Mouse (Mus musculus): ENCODE results near the gene Mad1l1.
"Not testable (repeated sequence)": the region's sequence is repeated elsewhere in the genome, so short reads cannot be mapped to it uniquely, and the experiment has no call there.

The Mad1l1 gene

GRCm38 (mm10) chr5:140037587-140038233 lies 283.6 kb downstream of the Mad1l1 start:
- DNase-seq = no peak

GRCm38 (mm10) chr5:140035641-140036040 lies 285.7 kb downstream of the Mad1l1 start:
- DNase-seq = peak; percentile 59

DNA sequence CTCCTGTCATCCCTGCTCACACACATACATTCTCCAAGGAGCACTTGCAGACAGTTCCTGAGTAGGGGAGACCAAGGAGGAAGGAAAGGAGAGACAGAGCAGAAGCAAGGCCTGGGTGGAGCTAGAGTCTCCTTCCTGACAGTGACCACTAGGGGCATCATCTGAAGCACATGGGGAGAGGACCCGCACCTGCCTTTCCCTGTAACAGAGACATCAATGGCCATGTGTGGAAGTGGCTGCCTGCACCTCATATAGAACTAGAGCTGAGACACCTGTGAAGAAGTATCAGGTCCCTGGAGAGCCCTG lies 286.4 kb downstream of the Mad1l1 start:
- DNase-seq = no peak

GRCm38 (mm10) chr5:140034300-140035024 lies 286.9 kb downstream of the Mad1l1 start:
- DNase-seq = peak; percentile 70

DNA sequence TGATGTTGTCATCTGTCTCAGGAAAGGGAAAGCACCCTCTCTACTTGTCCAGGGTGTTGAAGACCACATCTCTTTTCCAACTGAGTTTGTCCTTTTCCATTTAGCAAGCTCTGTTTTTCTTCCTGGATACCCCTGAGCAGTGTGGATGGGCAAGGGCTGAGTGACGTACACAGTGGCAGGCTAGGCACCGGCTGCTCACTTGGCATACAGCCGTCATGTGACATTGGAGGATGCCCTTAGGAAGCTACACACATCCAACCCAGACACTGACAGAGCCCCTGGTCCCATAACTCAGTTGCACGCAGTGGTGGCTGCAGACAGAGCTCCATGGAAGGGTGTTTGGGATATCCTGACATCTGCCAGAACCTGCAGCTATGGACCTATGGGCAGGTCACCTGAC lies 295.0 kb downstream of the Mad1l1 start:
- DNase-seq = no peak

- peak; percentile 61 for DNase-seq
Observed at GRCm38 (mm10) chr5:140025301-140025700, 296.1 kb downstream of the Mad1l1 start.

DNA sequence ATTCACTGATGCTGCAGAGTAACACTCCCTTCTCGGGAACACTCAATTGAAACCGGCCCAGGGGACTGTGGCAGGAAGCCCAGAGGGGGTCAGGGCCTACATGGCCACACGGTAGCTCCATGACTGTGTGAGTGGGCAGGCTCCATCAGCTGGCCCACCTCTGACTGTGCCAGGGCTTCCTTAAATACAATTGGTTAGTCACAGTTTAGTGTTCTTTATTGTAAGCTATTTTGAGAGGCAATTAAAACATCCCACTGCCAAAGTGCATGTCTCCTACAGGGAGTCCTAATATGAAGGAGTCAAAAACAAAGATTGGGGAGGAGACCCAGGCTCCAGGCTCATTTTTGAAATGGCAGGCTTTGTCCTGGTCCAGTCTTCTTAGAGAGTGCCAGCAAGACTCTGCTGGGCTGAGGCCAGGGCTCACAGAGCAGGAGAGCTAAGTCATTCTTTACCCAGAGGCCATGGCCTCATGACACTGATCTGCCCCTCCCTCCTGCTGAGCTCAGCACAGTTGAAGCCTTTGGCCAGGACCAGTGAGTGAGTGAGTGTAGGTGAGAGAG lies 297.3 kb downstream of the Mad1l1 start:
- DNase-seq = peak; percentile 88

DNA sequence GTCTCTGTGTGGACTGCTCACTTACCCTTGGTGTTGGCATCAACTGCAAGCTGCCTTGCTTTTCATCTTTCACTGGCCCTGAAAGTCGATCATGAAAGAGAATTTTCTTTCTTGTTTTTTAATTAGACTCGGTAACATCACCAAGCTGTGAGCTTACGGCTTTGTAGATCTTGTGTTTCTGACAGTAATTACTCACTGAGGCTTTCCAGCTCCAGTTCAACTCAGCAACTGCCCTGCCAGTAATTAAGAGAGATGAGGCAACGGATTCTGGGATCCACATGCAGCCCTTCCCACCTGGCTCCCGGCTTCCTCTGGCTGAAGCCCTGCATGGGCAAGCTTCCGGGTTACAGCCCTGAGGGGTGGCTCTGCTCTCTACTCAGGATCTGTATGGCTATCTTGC lies 298.5 kb downstream of the Mad1l1 start:
- DNase-seq = no peak

GRCm38 (mm10) chr5:140021755-140022154 lies 299.6 kb downstream of the Mad1l1 start:
- no peak for DNase-seq

DNA sequence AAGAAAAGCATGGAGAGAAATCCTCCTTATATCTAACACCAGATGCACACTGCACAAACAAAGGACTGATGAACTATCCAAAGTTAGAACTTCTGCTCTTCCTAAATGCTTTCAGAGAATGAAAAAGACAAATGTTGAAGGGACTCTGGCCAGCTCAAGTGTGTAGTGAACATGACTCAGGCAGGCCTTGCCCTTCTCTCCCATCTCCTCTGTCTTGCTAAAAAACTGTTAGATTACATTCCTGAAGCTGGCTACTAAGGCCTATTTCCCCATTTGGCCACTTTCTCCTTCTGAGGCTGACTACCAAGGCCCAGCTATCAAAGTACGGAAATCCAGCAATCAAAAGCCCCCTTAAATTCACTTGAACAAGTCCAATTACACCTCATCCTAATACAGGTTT lies 301.7 kb downstream of the Mad1l1 start:
- no peak for DNase-seq

DNA sequence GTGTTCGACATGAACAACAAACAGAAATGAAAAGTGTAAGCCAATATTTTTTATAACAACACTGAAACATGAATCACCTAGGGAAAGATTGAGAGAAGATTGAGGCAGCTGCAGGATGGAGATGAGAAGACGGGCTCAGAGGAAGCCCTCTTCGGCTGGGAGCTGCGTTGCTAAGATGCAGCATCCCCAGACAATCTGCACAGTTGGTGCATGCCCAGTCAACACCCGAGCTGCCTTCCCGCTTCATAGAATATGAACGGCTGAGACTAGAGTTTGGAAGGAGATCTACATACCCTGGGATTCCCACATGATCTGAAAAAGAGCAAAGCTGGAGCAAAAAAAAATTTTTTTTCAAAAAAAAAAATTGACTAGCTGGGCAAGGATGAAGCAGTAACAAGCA lies 302.6 kb downstream of the Mad1l1 start:
- no peak for DNase-seq

- no peak for DNase-seq
Observed at GRCm38 (mm10) chr5:140016896-140017295, 304.5 kb downstream of the Mad1l1 start.

DNA sequence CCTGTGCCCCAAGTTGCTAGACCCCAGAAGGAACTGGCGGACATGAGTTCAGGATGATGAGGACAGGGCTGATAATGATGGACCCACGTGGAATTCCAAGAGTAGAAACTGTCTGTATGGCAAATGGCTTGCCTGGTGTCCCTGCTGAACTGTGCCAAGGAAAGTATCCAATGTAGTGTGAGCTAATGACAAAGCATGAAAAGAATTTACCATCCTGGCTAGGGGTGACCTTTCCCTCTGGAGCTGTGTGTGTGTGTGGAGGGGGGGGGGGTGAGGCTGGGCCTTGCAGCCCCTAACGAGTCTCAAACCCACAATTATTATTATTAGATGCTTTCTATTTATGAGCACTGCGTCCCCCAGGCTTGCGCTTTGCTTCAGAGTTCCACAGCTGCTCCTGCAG lies 307.7 kb downstream of the Mad1l1 start:
- DNase-seq = no peak

- DNase-seq = no peak
Observed at GRCm38 (mm10) chr5:140012286-140012967, 308.9 kb downstream of the Mad1l1 start.

DNA sequence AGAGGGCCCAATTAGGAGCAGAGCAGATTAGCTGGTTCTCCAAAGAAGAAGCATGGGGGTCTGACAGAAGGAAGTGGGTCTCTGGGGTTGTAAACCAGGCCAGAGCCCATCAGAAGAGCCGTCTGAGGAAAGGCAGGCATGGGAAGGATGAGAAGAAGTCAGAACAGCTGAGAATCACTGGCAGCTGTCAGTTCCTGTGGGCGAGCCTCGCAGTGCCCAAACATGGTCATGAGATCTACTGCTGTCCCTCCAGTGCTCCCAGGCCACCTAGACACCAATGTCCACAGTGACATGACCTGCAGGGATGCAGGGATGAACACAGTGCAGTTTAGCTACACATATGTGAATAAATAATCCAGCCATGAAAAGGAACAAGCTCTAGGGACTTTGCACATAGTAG lies 310.9 kb downstream of the Mad1l1 start:
- no peak for DNase-seq

GRCm38 (mm10) chr5:140009083-140009655 lies 312.2 kb downstream of the Mad1l1 start:
- DNase-seq = no peak

GRCm38 (mm10) chr5:140008523-140008806 lies 312.9 kb downstream of the Mad1l1 start:
- DNase-seq = no peak

GRCm38 (mm10) chr5:140007656-140008522 lies 313.5 kb downstream of the Mad1l1 start:
- no peak for DNase-seq

- DNase-seq = no peak
Observed at GRCm38 (mm10) chr5:140006861-140007260, 314.5 kb downstream of the Mad1l1 start.

- no peak for DNase-seq
Observed at GRCm38 (mm10) chr5:140002541-140002940, 318.8 kb downstream of the Mad1l1 start.

- no peak for DNase-seq
Observed at GRCm38 (mm10) chr5:139998916-139999315, 322.4 kb downstream of the Mad1l1 start.

GRCm38 (mm10) chr5:139998321-139998720 lies 323.0 kb downstream of the Mad1l1 start:
- DNase-seq = not testable (repeated sequence)

DNA sequence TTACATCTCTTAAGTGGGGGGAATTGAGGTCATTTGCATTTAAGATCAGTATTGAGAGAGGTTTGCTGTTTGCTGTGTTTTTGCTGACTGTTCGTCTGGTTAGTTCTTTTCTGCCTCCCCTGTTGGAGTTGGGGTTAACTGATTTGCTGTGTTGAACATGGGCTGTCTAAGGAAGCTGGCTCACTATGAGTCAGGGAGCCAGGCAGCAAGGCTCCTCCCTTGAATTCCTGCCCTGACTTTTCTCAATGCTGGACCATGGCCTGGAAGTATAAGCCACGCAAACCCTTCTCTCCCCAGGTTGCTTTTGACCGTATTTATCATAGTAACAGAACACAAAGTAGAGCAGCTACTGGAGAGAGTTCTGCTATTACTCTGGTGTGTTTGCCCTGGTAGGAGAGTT lies 329.8 kb downstream of the Mad1l1 start:
- no peak for DNase-seq

All from kidney, adult 11 months (tissue).